Mouse (Mus musculus): ENCODE data around the gene Gm8439.
A peak's percentile ranks its signal among the peaks of the same experiment; 100 is the strongest.
"Not testable (repeated sequence)": the region's sequence is repeated elsewhere in the genome, so short reads cannot be mapped to it uniquely, and the experiment has no call there.

Gene Gm8439

DNA sequence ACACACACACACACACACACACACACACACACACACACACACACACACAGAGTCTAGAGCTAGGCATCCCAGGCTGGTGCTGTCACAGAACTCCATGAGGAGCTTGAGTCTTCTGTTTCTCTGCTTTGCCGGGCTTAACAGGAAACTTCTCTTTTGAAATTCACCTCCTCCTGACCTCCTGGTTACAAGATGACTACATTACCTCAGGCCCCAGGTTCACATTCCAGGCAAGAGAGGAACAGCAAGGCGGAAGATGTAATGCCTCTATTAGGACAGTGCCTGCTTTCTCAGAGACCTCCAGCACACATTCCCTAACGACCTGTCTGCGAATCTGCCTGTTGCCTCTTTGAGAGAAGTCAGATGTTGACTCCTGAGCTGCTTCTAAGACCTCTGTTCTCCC is at the start of gene Gm8439:
Gene Gm8439 (plus strand): TSS at position 301 of the 400 bp plus-strand sequence.
- DNase-seq (ENCODE audit: low read depth), result no peak

DNA sequence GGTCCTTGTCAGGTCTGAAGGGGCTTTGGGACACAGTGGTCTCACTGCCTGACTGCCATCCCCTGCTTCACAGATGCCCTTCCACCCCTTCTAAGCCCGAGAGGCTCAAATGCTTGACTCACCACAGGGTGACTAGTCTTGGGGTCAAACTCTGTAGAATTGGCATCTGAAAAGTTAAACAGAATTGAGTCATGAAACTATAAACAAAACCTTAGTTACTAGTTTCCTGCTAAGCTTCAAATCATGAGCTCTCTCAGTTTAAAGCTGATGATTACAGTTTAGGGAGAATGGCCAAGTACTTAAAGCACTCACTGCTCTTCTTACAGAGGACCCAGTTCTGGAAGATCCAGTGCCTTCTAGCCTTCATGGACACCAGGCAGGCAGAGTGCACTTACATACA is 43.6 kb upstream of the Gm8439 start:
- DNase-seq (ENCODE audit: low read depth), result no peak

DNA sequence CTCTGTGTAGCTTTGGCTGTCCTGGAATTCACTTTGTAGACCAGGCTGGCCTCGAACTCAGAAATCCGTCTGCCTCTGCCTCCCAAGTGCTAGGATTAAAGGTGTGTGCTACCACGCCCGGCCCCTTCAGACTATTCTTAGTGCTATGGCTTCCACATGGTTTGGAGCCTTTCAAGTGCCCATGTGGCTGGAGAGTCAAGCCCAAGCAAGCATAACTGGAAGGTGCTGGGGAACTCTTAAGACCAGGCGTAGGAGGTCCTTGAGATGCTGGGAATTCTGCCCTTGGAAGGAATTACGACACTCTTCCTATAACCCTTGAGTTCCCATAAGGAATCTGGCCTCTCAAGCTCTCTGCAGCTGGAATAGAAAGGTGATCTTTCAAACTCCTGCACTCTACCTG is 32.0 kb upstream of the Gm8439 start:
- DNase-seq (ENCODE audit: low read depth), result no peak

DNA sequence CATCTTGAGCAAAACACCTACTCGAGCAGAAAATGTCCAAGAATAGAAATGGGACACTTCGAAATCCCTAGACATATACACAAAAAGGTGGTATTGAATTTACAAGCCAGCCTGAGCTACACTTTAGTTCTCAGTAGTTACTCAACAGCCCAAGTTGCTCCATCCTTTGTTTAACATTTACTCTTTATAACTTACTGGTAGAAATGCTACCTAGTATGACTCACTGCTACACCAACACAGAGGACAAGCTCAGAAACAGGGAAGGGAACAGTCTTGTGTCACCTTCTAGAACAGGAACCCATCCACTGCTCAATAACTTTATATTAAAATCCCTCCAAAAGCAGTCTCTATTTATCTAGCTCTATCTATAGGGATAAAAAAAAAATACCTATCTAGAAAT is 22.8 kb upstream of the Gm8439 start:
- no peak for DNase-seq (ENCODE audit: low read depth)

DNA sequence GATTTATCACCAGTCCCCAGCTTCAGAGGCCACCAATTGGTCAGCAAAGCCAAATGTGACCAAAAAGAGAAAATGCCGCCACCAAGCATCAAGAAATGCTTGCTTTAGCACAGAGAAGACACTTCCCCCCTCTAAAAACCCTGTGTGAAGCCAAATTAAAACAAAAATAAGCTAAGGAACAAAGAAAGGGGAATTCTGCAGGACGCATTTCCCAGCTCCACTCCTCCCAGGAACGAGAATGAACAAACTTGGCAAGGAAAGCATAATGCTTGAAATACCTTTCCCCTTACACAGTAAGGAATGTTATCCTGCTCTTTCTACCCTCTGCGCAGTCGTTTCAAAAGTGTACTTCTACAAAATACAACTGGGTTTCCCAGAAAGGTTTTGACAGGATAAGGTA is 20.5 kb upstream of the Gm8439 start:
- no peak for DNase-seq (ENCODE audit: low read depth)

DNA sequence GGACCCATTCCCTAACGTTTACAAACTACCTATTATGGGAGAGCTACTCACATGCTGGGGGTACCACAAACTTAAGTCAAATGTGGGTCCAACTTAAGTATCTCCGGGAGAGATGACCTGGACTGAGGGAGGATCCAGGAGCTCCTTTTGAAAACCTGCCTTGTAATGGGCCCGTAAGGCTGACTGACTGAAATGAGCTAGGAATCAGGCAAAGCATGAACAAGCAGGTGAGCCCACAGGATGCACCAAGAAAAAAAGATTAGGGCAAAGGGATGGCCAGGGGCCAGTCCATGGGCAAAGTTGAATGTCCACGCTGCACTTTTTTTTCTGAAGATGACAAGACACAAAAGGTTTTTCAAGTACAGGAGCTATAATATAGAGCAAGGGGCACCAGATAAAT is 19.5 kb upstream of the Gm8439 start:
- DNase-seq (ENCODE audit: low read depth), result no peak

DNA sequence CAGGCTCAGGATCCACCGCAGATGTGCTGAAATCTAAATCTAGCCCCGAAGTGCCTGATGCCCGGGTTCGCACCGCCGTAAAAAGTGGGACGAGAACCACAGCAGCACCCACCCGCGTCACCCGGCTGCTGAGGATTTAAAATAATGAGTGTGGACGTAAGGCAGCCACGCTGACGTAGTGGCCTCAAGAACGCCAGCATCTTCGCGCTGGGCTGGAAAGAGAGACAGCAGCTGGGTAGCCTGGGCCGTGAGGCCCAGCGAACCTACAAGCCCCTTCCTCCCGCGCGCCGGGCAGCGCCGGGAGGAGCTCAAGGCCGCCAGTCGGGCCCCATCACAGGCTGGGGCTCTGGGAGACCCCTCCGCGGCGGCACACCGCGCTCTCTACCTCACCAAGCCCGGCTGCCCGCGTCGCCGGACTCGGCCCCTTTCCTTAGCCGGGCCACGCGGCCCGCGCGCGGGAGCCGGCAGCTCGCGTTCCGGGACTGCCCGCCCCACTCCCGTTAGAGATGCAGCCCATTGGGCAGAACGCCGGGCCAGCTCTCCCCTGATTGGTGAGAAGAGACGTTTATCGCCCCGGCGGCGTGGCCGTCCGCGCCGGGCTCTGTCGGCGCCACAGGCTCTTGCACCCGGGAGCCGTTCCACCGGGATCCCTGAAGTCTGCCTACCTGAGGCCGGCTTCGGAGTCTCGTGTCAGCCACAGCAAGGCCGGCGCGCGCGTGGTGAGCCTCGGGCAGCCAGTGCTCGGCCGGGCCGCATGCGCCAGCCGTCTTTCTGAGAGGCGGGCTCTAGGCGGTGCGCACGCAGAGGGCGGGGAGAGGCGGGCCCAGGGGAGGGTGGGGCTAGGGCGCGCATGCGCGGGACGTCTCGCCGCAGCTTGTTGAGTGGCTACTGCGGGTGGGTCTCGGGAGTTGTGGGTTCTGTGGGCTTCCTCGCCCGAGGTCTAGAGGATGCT is 18.8 kb upstream of the Gm8439 start, which contains the start of gene Ctps:
Gene Ctps (minus strand): TSS at position 791 of the 952 bp plus-strand sequence.
- DNase-seq (ENCODE audit: low read depth), result peak; percentile 97

DNA sequence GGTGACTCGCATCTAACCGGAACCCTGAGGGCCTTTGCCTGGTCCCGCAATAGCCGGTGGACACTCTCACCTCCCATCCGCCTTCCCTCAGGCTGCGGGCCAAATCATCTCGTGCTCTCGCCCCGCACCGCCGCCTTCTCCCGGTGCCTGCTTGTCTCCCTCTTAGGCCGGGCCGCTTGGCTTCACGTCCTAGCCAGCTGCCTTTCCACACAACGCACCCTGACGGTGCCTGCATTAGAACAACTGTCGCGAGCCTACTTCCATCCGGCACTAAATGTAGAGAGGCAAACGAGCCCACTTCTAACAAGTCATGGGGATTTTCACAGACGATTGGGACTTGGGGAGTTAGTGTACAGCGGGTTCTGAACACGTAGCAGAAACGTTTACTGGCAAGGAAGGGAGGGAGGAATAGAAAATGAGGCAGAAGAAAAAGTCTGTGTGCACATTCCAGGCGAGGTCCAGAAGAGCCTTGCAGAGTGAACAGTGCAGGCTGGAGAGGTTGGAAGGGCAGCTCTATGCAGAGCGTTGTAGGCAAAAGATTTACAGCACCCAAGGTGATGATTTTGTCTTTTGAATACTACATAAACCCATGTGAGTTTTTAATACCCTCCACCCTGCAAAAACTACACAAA is 18.0 kb upstream of the Gm8439 start:
- no peak for DNase-seq (ENCODE audit: low read depth)

DNA sequence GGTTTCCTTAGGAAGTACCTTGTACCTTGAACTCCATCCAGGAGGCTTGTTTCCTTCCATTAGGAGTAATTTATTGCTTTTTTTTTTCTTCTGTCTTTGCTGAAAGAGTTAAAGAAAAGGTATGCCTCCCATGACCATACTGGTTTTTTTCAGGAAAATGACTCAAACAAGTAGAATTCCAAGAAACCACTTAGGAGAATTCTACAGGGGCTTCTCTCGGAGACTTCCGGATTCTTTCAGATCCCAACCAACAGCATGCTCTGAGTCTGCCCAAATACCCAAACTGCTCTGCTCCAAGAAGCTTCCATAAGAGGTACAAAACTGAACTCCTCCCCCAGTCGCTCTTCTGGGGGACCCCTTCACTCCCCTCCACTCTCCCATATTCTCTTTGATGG is 17.5 kb upstream of the Gm8439 start:
- no peak for DNase-seq (ENCODE audit: low read depth)

DNA sequence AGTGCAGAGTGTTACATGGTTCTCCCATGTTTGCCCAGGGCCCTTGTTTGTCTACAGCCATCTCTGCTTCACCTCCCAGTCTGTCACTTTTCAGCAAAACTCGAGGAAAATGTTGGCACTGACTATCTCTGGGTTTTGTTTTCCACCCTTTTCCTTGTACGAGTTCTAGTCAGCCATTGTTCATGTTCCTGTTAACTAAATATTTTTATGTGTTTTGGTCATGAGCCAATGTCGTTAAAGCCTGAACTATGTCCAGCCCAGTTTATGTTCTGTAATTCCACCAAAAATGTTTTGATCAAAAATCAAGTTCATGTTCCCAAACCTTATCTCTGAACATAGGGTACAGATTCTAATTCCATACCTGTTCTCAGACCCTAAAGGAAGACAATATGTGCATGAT is 16.9 kb upstream of the Gm8439 start:
- no peak for DNase-seq (ENCODE audit: low read depth)

DNA sequence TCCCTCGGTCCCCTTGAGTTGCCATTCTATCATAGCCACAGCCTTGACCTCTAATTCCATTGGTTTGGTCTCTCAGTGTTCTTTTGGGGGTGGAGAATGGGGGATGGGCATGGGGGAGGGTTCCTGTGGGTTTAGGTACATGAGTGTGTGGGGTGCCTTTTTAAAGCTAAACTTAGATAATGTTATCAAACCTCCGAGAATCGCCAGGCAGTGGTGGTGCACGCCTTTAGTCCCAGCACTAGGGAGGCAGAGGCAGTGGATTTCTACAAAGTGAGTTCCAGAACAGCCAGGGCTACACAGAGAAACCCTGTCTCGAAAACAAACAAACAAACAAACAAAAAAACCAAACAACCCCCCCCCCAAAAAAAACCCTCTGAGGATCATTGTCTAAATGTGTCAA is 7.7 kb upstream of the Gm8439 start:
- DNase-seq (ENCODE audit: low read depth), result no peak

DNA sequence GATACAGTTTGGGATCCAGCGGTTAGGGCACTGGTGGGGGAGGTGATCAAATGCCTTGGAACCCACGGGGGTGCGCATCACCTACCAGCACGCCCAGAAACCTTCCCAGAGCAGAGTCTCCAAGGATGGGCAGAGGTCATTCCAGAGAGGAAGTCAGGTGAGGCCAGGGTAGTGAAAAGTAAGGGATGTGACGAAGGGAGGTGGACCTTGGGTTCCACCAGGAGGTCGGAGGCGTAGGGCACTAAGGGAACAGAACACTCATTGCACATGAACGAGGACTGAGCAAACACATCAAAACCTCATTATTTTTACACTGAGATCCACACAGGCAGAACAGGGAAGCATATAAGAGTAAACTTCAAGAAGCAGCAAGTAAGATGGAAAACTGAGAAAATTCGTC is 6.8 kb upstream of the Gm8439 start:
- no peak for DNase-seq (ENCODE audit: low read depth)

DNA sequence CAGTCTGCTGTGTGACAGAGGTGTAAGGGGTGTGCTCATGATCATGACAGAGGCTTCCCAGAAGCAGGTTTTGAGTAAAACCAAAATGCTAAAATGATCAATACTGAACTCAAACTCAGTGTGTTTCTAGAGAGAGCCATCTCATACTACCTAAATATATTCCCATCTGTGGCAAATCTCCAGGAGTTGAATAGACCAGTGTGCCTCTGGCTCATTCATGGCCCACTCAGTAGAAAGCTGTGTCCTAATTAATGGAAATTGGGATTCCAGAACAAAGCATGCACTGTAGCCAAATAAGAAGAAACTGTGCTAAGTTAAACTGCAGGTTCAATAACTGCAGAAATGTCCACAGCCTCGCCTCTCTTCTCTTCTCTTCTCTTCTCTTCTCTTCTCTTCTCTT is 1.6 kb upstream of the Gm8439 start:
- DNase-seq (ENCODE audit: low read depth), result no peak

DNA sequence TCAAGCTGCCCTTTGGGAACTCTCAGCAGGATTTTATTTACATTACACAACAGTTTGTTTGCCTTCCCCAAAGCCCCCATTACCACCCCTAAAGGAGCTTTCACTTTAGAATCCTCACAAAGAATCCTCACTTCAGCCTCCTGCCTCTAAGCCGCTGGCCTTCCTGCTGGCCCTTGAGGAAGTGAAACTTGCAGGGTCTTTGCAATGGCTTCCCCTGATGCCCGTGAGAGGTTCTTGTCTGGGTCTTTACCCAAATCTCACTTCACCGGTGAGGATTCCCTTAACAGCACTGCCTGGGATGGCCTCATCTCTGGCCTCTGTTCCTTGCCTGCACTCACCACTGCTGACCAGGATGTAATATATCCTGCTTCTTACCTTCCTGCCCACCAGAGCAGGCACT is 525 bp downstream of the Gm8439 start:
- no peak for DNase-seq (ENCODE audit: low read depth)

DNA sequence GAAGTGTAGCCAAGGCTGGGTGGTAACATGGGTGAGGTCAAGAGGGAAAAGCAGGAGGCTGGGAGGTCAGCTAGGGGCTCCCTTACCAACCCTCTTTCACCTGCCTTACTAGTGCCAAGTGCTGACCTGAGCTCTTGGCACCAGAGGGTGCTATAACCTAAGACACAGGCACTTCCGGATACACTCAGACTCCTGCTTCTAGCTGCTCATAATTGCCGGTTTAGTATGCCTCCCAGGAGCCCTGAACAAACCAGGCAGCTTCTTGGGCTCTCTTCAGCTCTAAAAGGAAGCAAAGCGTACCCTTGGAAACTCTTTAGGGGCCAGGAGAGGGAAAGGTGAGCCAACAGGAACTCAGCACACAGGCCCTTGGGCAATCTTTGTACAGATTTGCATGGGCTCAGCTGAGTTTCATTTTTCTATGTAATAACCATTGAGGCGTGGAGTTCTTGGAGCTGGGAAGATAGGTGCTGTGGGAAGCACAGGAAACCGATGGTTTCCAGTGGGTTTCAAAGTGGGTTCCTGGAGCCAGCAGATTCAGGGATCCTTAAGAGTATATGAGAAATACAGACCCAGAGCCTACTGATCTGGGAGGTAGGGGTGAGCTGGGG is 1.4 kb downstream of the Gm8439 start:
- DNase-seq (ENCODE audit: low read depth), result peak; percentile 86

DNA sequence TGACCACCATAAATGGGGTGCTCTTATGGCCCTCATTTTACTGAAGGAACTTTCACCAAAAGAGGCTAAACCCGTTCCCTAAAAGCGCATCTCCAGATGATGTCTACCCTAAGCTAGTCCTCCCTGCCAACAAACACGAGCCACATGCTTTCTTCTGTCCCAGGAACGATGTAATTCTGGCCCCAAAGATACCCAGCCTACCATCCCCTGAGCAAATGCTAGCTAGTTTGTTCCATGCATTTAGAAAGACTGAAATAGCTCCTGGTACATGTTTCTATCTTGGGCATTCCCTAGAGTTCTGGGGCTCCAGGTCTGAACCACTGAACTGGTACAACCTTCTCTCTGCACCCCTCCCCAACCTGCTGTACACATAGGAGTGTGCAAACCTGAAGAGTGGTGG is 2.4 kb downstream of the Gm8439 start:
- DNase-seq (ENCODE audit: low read depth), result no peak

DNA sequence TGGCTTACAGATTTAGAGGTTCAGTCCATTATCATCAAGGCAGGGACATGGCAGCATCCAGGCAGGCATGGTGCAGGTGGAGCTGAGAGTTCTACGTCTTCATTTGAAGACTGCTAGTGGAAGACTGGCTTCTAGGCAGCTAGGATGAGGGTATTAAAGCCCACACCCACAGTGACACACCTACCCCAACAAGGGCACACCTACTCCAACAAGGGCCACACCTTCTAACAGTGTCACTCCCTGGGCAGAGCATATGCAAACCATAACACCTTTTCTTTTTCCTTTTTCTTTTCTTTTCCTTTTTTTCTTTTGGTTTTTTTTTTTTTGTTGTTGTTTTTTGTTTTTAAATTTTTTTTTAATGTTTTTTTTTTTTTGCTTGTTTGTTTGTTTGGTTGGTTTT is 7.7 kb downstream of the Gm8439 start:
- DNase-seq (ENCODE audit: low read depth), result not testable (repeated sequence)

DNA sequence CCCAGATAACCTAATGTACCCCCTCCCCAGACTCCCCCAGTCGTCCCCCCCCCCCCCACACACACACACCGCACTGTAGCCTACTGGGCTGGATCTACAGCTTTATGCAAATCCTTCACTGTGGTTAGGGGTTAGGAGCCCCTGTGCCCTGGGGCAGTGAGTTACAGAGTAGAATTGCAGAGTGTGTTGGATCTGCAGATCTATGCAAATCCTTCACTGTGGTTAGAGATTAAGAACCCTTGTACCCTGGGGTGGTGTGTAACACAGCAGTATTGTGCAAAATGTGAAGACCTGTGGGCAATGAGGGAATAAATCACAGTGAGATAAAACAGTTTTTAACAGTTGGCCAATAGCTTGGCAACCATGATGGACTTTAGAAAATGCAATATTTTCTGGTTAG is 10.4 kb downstream of the Gm8439 start:
- no peak for DNase-seq (ENCODE audit: low read depth)

DNA sequence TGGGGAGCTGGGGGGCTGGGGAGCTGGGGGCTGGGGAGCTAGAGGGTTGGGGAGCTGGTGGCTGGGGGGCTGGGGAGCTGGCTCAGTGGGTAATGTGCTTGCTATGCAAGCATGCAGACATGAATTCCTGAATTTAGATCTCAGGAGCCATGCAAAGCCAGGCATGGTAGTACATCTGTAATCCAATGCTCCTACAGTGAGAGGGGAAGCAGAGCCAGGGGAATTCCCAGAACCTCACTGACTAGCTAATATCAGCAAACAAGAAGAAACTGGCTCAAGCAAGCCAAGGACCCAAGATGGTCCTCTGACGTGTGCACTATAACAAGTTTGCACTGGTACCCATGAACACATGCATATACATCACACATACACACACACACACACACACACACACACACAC is 13.2 kb downstream of the Gm8439 start:
- no peak for DNase-seq (ENCODE audit: low read depth)

DNA sequence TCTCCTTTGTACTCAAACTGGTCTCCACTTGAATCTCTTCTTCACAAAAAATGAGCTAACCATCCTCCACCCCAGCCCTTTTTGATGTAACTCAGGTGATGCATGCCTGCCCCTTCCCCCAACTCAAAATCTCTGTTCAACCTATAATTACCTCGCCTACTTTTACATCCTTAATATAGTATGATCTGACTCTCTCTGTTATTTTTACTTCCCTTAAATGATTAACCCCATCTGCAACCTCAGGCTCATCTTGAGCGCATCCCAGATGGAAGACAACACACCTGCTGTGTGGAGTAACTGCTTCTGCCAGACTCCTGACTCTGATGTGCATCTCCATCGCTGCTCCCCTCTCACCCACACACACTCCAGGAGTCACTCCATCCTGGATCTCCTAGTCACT is 14.1 kb downstream of the Gm8439 start:
- DNase-seq (ENCODE audit: low read depth), result no peak

DNA sequence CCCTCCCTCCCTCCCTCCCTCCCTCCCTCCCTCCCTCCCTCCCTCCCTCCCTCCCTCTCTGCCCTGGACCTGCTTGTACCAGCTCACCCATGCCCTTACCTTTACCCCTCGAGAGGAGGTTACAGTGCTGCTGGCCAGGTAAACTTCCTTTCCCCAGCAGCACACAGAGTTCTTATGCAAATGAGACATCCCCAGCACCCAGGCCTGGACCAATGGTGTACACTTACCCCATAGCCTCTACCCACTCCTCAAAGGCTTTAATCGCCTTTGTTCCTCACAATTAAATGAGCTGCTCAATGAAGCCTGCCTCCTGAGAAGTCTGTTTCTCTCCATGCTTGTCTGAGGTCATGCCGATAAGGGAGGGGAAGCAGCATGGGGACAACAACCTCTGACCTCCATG is 18.4 kb downstream of the Gm8439 start:
- DNase-seq (ENCODE audit: low read depth), result no peak

DNA sequence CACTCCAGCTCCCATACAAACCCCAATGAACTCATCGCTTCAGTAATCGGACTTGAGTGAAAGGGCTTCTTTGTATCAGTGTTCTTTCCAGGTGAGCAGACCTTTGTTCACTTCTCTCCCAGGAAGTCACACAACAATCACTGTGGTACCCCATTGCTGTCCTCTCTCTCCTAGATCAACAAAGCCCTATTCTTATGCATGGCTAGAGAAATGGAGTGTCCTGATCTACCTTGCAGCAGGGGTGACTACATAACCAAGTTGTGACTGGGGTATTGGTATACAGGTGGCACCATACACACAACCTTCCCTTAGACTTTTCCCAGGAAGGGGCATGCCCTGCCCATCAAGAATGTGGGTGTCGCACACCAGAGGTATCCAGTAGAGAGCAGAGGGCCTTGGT is 22.5 kb downstream of the Gm8439 start:
- DNase-seq (ENCODE audit: low read depth), result no peak
